Mouse (Mus musculus) liver, embryonic 12.5 days (tissue): ENCODE measurements around the gene Erc2. TPM values are rescaled to one million over a fixed set of nuclear protein-coding genes. Genes with fewer than 3 reads are reported as not detected.
A peak's percentile ranks its signal among the peaks of the same experiment; 100 is the strongest.
"Not testable (repeated sequence)": the region's sequence is repeated elsewhere in the genome, so short reads cannot be mapped to it uniquely, and the experiment has no call there.

Experiments used
- ATAC-seq: fragments of 200-750 bp; cut with Nextera tagmentation; 2 replicates; pipeline ENCODE4 v1.8.0; 2017; ENCODE audit warnings: moderate number of reproducible peaks, mild to moderate bottlenecking, moderate library complexity
- H3K27ac ChIP-seq: fragments of 300-500 bp; sonication (generic); 2 replicates; pipeline ENCODE4 v1.5.1; 2016; ENCODE audit warnings: mild to moderate bottlenecking
- H3K27me3 ChIP-seq: fragments of 300-500 bp; sonication (generic); replicated peaks from 2 replicates; pipeline ENCODE4 v1.6.1; 2016; ENCODE audit warnings: mild to moderate bottlenecking, moderate library complexity
- H3K36me3 ChIP-seq: fragments of 300-500 bp; sonication (generic); 2 replicates; pipeline ENCODE4 v1.6.1; 2016; ENCODE audit warnings: mild to moderate bottlenecking, moderate library complexity
- H3K4me1 ChIP-seq: fragments of 300-500 bp; sonication (generic); 2 replicates; pipeline ENCODE4 v1.6.1; 2016
- H3K4me2 ChIP-seq: fragments of 300-500 bp; sonication (generic); 2 replicates; pipeline ENCODE4 v1.6.1; 2016; ENCODE audit warnings: mild to moderate bottlenecking, moderate library complexity
- H3K4me3 ChIP-seq: fragments of 300-500 bp; sonication (generic); 2 replicates; pipeline ENCODE4 v1.5.1; 2016; ENCODE audit warnings: mild to moderate bottlenecking, moderate library complexity
- H3K9ac ChIP-seq: fragments of 300-500 bp; sonication (generic); 2 replicates; pipeline ENCODE4 v1.6.1; 2016; ENCODE audit warnings: mild to moderate bottlenecking, moderate library complexity
- H3K9me3 ChIP-seq: fragments of 300-500 bp; sonication (generic); replicated peaks from 2 replicates; pipeline ENCODE4 v1.6.1; 2016; ENCODE audit warnings: mild to moderate bottlenecking, moderate library complexity
- WGBS: fragments of 180-500 bp; shearing (Covaris S2); methylation state at CpG from one replicate; pipeline ENCODE4 v1.1.7; 2016; ENCODE audit not compliant: insufficient replicate concordance; 5-methylcytosine and 5-hydroxymethylcytosine counted together
- polyA plus RNA-seq: library from polyadenylated mRNA; unstranded; fragments of >200 nt; fragmentation: Nextera tagmentation; extraction: Ambion mirVana; gene quantifications from 2 replicates; pipeline ENCODE4 v1.2.1, GENCODE M21; 2016

Erc2 gene
- 0.51 and 0.77 TPM in 2 replicates for polyA plus RNA-seq

DNA sequence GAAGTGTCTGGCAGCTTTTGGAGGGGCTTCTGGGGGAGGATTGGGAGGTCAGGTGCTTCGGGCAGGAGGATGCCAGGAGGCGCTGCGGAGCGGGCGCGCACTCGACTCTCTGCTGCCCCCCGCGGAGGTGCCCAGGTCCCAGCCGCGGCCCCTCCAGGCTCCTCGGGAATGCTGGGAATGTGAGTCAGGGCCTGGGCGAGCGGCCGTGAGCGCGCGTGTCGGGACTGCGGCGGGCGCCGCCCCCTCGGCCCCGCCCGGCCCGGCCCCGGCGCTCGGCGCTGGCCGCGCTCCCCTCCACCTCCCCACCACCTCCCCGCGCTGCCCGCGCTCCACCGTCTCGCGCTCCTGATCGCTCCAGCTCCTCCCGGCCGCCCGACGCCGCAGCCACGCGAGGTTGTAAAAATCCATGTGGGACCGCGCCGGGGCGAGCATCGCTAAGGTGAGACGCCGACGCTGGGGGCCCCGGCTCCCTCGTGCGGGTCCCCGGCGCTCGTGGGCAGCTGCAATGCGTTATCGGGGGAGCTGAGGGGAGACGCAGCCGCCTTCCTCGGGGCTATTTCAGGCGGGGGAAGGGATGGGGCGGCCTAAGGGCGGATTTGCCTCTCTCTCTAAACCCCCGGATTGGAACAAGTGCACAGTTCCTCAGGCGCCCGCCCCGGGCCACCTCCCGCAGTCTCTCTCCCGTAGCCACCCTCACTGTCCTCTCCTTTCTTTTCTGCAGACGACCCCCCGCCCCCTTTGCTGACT, at the start of gene Erc2:
Gene Erc2, plus strand, starts transcription at position 253 of the 747 bp plus-strand sequence.
- H3K36me3 ChIP-seq, result no peaks in the 10 kb centered on the region
- H3K27me3 ChIP-seq, result peaks cover 44% of the 10 kb centered on the region
- WGBS, result under 1% methylated on average over 75 of the region's 78 CpGs
- peak within 1 kb of the TSS; percentile 71 for H3K4me2 ChIP-seq
- H3K27ac ChIP-seq, result no peak within 1 kb of the TSS
- ATAC-seq, result peak; percentile 42; the same call in 1 of the 2 replicates
- no peaks in the 10 kb centered on the region for H3K9me3 ChIP-seq
- H3K9ac ChIP-seq, result peak within 1 kb of the TSS; percentile 39; the same call in 1 of the 2 replicates
- H3K4me3 ChIP-seq, result peak within 1 kb of the TSS; percentile 54
- 0 out of 2 replicates have a peak, but pooled peaks cover 7% of the 10 kb centered on the region for H3K4me1 ChIP-seq

DNA sequence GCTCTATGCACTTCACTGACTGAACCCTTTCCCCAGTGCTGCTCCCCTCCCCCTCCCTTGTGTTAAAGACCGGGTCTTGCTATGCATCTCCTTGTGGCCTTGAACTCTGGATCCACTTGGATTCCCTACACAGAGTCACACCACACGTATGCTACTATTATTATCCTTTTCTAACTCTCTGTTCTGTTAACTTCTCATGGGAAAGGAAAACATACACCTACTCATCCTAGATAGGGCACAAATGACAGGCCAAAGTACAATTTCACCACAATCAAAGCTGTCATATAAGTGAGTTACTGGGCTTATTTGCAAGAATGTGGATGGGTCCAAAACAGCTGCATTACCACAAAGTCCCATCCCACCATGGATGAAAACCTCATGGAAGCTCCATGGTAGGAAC, 43.8 kb upstream of the Erc2 start:
- H3K4me1 ChIP-seq, result no peaks in the 10 kb centered on the region
- ATAC-seq, result no peak
- H3K4me3 ChIP-seq, result no peak overlapping the region
- 70% methylated on average over 2 of the region's 2 CpGs for WGBS
- H3K9ac ChIP-seq, result no peak overlapping the region
- H3K4me2 ChIP-seq, result no peak overlapping the region
- H3K9me3 ChIP-seq, result peaks cover 13% of the 10 kb centered on the region; the same call in 1 of the 2 replicates
- no peaks in the 10 kb centered on the region for H3K36me3 ChIP-seq
- no peaks in the 10 kb centered on the region for H3K27me3 ChIP-seq
- H3K27ac ChIP-seq, result no peak overlapping the region

DNA sequence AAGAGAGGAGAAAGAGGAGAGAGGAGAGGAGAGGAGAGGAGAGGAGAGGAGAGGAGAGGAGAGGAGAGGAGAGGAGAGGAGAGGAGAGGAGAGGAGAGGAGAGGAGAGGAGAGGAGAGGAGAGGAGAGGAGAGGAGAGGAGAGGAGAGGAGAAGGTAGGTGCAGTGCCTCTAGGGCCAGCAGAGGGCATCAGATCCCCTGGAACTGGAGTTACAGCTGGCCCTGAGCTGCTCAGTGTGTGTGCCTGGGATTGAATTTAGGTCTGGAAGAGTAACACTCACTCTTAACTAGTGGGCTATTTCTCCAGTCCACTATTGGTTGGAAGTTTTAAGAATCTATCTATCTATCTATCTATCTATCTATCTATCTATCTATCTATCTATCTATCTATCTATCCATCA, 32.6 kb upstream of the Erc2 start:
- not testable (repeated sequence) for H3K4me3 ChIP-seq, H3K4me1 ChIP-seq, H3K4me2 ChIP-seq, H3K36me3 ChIP-seq, H3K9me3 ChIP-seq, H3K27ac ChIP-seq, H3K9ac ChIP-seq, H3K27me3 ChIP-seq, ATAC-seq

DNA sequence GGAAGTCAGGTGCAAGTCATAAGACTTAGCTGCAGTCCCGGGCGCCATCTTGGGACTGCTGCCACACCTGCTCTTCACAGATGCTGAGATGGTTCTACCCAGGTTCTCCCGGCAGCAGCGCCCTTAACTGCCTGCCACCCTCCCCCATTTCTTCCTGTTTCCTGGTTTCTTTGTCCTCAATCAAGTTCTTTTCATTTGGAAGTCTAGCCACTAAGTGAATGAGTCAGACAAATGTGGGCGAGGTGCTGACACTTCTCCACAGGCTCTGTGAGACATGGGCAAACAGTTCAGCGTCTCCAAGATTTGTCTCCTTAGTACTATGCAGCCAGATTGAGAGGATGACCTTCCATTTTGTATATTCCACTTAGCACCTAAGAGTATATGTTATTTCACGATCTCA, 30.1 kb upstream of the Erc2 start:
- no peak overlapping the region for H3K9ac ChIP-seq
- H3K27me3 ChIP-seq, result no peaks in the 10 kb centered on the region
- no peaks in the 10 kb centered on the region for H3K9me3 ChIP-seq
- WGBS, result 61% methylated on average over 7 of the region's 7 CpGs
- ATAC-seq, result no peak
- no peak overlapping the region for H3K27ac ChIP-seq
- no peaks in the 10 kb centered on the region for H3K4me1 ChIP-seq
- no peaks in the 10 kb centered on the region for H3K36me3 ChIP-seq
- H3K4me3 ChIP-seq, result no peak overlapping the region
- H3K4me2 ChIP-seq, result no peak overlapping the region

DNA sequence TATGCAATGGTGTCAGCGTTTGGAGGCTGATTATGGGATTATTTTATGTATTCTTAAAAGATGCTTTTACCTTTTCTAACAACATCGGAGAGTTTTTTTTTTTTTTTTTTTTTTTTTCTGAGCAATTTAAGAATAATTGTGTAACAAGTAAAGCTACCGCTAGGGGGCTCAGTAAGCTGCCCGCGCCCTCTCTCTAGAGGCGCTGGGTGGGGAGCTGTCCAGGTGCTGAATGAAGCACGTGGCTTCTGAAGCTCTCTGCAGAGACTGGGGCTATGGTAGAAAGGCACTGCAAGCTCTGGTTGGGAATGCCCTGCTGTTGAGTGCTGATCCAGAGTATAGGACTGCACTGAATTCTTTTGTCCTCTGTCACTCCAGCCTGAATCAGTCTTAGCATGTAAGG, 26.0 kb upstream of the Erc2 start:
- Histone ChIP-seq H3K27me3 (no peaks in the 10 kb centered on the region), H3K27ac (no peak overlapping the region), H3K4me2 (no peak overlapping the region), H3K4me3 (no peak overlapping the region), H3K4me1 (no peaks in the 10 kb centered on the region), H3K9me3 (no peaks in the 10 kb centered on the region), H3K9ac (no peak overlapping the region), H3K36me3 (no peaks in the 10 kb centered on the region)
- no peak for ATAC-seq
- WGBS, result 7% methylated on average over 7 of the region's 7 CpGs

DNA sequence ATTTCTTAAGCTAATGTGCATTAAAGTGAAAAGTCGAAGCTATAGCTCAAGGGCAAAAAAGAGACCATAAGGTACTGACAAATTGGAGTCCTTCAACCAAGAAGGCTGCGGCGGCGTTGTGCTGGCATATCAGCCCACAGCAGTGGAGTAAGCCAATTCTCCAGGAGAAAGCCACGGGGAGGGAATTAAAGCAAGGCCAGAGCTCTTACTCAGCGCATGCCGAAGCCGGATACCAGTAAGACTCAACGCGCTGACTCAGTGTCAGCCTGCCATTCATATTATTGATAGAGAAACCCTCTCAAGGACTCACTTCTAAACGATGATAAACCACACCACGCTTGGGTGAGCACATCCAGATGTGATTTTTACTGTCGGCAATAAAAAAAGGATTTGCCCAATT, 20.1 kb upstream of the Erc2 start:
- no peaks in the 10 kb centered on the region for H3K4me1 ChIP-seq
- no peak overlapping the region for H3K9ac ChIP-seq
- no peak overlapping the region for H3K27ac ChIP-seq
- H3K4me2 ChIP-seq, result no peak overlapping the region
- H3K27me3 ChIP-seq, result no peaks in the 10 kb centered on the region
- no peak overlapping the region for H3K4me3 ChIP-seq
- no peaks in the 10 kb centered on the region for H3K9me3 ChIP-seq
- 65% methylated on average over 13 of the region's 13 CpGs for WGBS
- no peak for ATAC-seq
- no peaks in the 10 kb centered on the region for H3K36me3 ChIP-seq

DNA sequence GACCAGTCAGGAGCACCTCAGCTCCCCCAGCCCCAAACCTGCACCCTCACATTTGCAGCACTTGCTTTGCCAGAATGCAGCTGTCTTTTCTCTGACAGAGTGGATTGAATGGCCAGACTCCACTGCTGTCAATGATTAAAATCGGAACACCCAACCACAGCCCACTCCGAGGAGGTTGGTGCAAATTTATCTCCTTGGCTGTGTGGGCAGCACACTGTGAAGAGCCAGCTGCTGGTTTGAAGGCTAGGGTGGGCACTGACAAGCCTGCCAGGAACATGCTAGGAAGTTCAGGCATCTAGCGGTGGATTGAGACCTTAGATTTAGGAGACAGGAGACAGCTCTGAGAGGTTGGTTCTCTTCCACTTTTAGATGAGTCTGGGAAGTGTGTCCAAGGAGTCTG, 14.8 kb upstream of the Erc2 start:
- Histone ChIP-seq H3K9ac (no peak overlapping the region), H3K27ac (no peak overlapping the region), H3K4me2 (no peak overlapping the region), H3K36me3 (no peaks in the 10 kb centered on the region), H3K4me1 (no peaks in the 10 kb centered on the region), H3K9me3 (0 out of 2 replicates have a peak, but pooled peaks cover 4% of the 10 kb centered on the region), H3K27me3 (no peaks in the 10 kb centered on the region), H3K4me3 (no peak overlapping the region)
- 60% methylated on average over 3 of the region's 3 CpGs for WGBS
- no peak for ATAC-seq

DNA sequence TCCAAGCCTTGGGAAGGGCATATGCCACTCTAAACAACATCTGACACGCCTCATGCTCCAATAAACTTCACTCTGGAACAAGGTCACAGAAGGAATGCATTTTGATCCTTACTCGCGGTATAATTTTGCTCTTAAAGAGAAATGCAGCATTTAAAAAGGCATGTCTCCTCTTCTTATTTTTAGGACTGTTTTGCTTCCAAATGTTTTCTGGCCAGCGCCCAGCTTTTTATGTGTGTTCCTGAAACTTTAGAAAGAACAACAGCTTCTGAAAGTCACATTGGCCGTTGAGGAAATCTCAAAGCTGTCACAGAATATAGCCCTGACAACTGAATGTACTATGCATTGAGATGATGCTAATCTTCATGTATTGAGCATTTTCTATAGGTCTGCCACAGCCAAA, 8.5 kb upstream of the Erc2 start:
- WGBS, result 61% methylated on average over 5 of the region's 5 CpGs
- Histone ChIP-seq H3K27me3 (no peaks in the 10 kb centered on the region), H3K4me2 (no peak overlapping the region), H3K36me3 (no peaks in the 10 kb centered on the region), H3K27ac (no peak overlapping the region), H3K4me3 (no peak overlapping the region), H3K9me3 (0 out of 2 replicates have a peak, but pooled peaks cover 4% of the 10 kb centered on the region), H3K4me1 (no peaks in the 10 kb centered on the region), H3K9ac (no peak overlapping the region)
- ATAC-seq, result no peak

DNA sequence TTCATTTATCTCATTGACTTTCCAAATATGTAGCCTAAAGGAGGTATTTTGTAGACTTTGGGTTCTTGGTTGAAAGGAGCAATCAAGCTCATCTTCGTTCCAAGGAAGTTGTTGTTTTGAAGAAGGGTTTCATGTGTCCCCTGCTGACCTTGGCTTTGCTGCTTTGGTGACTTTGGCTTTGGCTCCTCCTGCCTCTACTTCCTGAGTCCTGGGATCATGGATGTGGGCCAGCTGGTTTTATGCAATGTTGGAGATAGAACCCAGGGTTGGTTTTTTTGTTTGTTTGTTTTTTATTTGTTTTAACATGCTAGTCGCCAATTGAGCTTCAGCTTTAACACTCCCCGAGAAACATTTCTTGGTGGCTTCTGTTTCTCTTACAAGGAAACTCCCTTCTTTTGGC, 4.9 kb upstream of the Erc2 start:
- Histone ChIP-seq H3K4me2 (no peak overlapping the region), H3K4me3 (no peak overlapping the region), H3K9me3 (no peaks in the 10 kb centered on the region), H3K36me3 (no peaks in the 10 kb centered on the region), H3K9ac (no peak overlapping the region), H3K27me3 (peaks cover 17% of the 10 kb centered on the region), H3K4me1 (0 out of 2 replicates have a peak, but pooled peaks cover 1% of the 10 kb centered on the region), H3K27ac (no peak overlapping the region)
- whole genome bisulfite sequencing, result 62% methylated on average over 3 of the region's 3 CpGs
- no peak for ATAC-seq

DNA sequence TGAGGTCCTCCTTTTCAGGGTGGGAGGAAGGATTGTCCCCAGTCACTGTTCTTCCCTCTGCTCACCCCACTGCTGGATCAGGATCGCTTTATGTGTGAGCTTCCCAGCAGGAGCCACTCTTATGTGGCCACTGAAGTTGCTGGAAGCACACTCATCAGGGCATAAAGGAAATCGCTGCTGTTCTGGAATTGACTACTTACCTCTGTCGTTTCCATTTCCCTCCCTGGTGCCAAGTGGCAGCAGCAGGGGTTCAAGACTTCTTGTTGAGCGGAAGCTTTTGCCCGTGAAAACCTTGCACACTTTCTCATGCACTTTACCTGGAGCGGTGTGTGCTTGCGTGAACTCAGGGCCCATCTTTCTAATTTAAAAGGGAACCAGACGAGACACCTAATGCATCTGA, 652 bp upstream of the Erc2 start:
- Histone ChIP-seq H3K4me2 (no peak overlapping the region), H3K4me3 (no peak overlapping the region), H3K9me3 (no peaks in the 10 kb centered on the region), H3K36me3 (no peaks in the 10 kb centered on the region), H3K27me3 (peaks cover 44% of the 10 kb centered on the region), H3K4me1 (0 out of 2 replicates have a peak, but pooled peaks cover 7% of the 10 kb centered on the region), H3K27ac (no peak overlapping the region), H3K9ac (no peak overlapping the region)
- 39% methylated on average over 8 of the region's 8 CpGs for WGBS
- ATAC-seq, result no peak

DNA sequence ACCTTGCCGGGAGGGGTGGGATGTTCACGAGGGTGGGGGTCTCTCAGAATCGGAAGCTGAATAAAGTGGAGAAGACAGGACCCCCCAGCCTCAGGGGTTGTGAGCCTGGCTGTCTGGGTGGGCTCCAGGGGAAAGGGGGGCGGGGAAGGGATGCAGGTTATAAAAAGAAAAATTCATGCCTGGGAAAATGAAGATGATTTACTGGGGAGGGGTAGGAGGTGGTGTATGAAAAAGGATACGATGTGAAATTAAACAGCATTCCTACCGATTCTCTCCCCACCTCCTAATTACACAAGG, 643 bp downstream of the Erc2 start:
- no peaks in the 10 kb centered on the region for H3K36me3 ChIP-seq
- 3% methylated on average over 6 of the region's 6 CpGs for WGBS
- peak overlapping the region; percentile 54 for H3K4me3 ChIP-seq
- ATAC-seq, result no peak
- H3K9ac ChIP-seq, result no peak overlapping the region
- H3K27me3 ChIP-seq, result peaks cover 44% of the 10 kb centered on the region
- H3K4me2 ChIP-seq, result peak overlapping the region; percentile 71
- no peak overlapping the region for H3K27ac ChIP-seq
- H3K4me1 ChIP-seq, result 0 out of 2 replicates have a peak, but pooled peaks cover 7% of the 10 kb centered on the region
- no peaks in the 10 kb centered on the region for H3K9me3 ChIP-seq

DNA sequence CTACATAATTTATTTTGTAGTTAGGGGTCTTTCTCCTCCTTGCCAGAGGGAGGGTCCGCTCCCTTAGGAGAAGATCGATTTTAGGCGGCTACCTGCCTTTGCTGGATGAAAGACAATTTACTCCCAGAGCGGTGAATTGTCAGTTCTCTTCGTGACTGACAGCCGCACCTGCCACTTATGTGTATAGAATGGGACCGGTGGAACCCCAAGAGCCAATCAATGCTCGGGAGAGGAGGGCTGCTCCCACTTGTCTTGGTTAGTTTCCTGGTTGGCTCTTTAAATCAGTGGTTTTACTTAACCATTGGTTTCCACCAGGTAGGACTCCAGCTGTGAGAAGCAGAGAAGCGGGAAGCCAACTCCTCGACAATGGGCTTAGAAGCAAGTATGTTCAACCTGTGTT, 1.1 kb downstream of the Erc2 start:
- WGBS, result 10% methylated on average over 10 of the region's 10 CpGs
- H3K4me1 ChIP-seq, result 0 out of 2 replicates have a peak, but pooled peaks cover 7% of the 10 kb centered on the region
- no peak overlapping the region for H3K4me3 ChIP-seq
- H3K9me3 ChIP-seq, result no peaks in the 10 kb centered on the region
- peaks cover 44% of the 10 kb centered on the region for H3K27me3 ChIP-seq
- no peak for ATAC-seq
- no peak overlapping the region for H3K27ac ChIP-seq
- no peak overlapping the region for H3K9ac ChIP-seq
- peak overlapping the region; percentile 71 for H3K4me2 ChIP-seq
- no peaks in the 10 kb centered on the region for H3K36me3 ChIP-seq

DNA sequence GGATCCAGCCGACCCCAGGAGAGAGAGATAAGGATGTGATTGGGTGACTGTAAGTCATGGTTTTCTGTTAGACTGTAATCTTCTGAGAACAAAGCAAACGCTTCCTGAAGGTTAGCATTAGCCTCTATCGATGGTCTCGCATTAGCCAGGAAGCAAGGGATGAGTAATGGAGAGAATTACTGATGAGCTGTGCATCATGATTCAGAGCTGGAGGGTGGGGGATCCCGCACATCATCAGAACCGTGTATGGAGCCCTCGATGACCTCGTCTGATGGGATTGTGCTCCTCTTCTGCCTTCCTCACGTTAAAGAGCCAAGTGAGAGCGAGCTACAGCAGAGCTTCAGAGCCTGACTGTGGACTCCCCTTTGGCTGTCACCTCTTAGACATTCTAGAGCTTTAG, 6.5 kb downstream of the Erc2 start:
- no peak overlapping the region for H3K27ac ChIP-seq
- H3K9ac ChIP-seq, result no peak overlapping the region
- no peaks in the 10 kb centered on the region for H3K9me3 ChIP-seq
- H3K4me2 ChIP-seq, result no peak overlapping the region
- WGBS, result 53% methylated on average over 10 of the region's 10 CpGs
- peaks cover 13% of the 10 kb centered on the region for H3K27me3 ChIP-seq
- no peaks in the 10 kb centered on the region for H3K4me1 ChIP-seq
- no peaks in the 10 kb centered on the region for H3K36me3 ChIP-seq
- no peak for ATAC-seq
- no peak overlapping the region for H3K4me3 ChIP-seq
